Mouse (Mus musculus): ENCODE measurements around the gene Pam. TPM values are rescaled to one million over a fixed set of nuclear protein-coding genes. Genes with fewer than 3 reads are reported as not detected.

The Pam gene
- total and polyA plus RNA-seq, 3 experiments, result not detected

DNA sequence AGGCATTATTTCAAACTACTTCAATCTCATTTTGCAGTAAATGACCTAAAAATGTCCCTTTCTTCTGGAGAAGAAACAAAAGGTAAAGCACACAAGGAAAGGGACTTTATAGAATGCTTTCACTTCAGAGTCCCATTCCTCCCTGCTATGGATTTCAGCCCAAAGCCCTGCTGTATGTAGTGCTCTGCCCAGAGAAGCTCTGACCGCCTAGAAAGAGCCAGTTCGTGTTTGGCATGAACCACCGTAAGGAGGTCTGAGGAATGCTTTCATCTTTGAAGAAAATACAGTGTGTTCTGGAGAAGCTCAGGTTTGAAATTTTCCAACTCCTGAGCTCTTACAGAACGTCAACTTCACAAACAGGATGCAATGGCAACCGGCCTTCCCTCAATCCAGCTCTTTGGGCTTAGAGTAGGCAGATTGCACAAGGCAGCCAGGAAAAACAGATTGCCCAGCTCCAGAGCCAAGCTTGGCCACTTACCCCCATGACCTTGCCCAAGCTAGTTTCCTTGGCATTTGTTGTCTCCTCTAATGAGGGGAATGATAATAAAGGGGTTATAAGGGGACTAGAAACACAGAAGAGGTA, 24.6 kb downstream of the Pam start:
- Histone ChIP-seq H3K36me3 (ENCODE audit: control insufficient read depth in 1 of 2, insufficient read depth in 2 of 2, low read length in 2 of 2) (no peaks in the 10 kb centered on the region), H3K27ac (ENCODE audit: control insufficient read depth, low read depth, low read length) (no peak overlapping the region), H3K9me3 (replicated peaks; ENCODE audit: insufficient read depth, low read length) (no peaks in the 10 kb centered on the region; the same call in 1 of the 2 replicates), H3K9ac (ENCODE audit: control insufficient read depth, low read depth, low read length, poor library complexity, severe bottlenecking) (no peak overlapping the region), H3K4me3 (ENCODE audit: control insufficient read depth in 1 of 2, insufficient read depth in 1 of 2, low read depth in 2 of 2, low read length in 2 of 2) (no peak overlapping the region), H3K4me1 (ENCODE audit: control insufficient read depth in 1 of 2, insufficient read depth in 2 of 2, low read length in 2 of 2) (no peaks in the 10 kb centered on the region), H3K79me2 (ENCODE audit: control insufficient read depth, insufficient read depth, low read length, poor library complexity) (no peaks in the 10 kb centered on the region), H3K27me3 (ENCODE audit: control insufficient read depth in 1 of 2, insufficient read depth in 2 of 2, low read length in 2 of 2) (no peaks in the 10 kb centered on the region; a peak in 1 of 4 replicates)
- DNase-seq (ENCODE audit: low read depth, low spot score), result no peak
- TF ChIP-seq NELFE (IDR thresholded peaks at IDR 0.05; ENCODE audit: low read depth, low read length) (no peak), GABPA (IDR thresholded peaks at IDR 0.05; ENCODE audit: low read depth, low read length) (no peak), MYC (IDR thresholded peaks at IDR 0.05; ENCODE audit: low read depth, low read length) (no peak), SMC3 (IDR thresholded peaks at IDR 0.05; ENCODE audit: low read depth, low read length) (no peak), JUND (IDR thresholded peaks at IDR 0.05; ENCODE audit: low read depth, low read length) (no peak), POLR2AphosphoS5 (IDR thresholded peaks at IDR 0.05; ENCODE audit: borderline replicate concordance, low read depth, low read length) (no peak), CHD1 (IDR thresholded peaks at IDR 0.05; ENCODE audit: low read depth, low read length) (no peak), SIN3A (IDR thresholded peaks at IDR 0.05; ENCODE audit: low read length) (no peak), CHD2 (IDR thresholded peaks at IDR 0.05; ENCODE audit: low read length) (no peak), KAT2A (conservative IDR thresholded peaks at IDR 0.05; ENCODE audit: low read depth, low read length) (no peak), ZKSCAN1 (IDR thresholded peaks at IDR 0.05; ENCODE audit: low read depth, low read length) (no peak)

DNA sequence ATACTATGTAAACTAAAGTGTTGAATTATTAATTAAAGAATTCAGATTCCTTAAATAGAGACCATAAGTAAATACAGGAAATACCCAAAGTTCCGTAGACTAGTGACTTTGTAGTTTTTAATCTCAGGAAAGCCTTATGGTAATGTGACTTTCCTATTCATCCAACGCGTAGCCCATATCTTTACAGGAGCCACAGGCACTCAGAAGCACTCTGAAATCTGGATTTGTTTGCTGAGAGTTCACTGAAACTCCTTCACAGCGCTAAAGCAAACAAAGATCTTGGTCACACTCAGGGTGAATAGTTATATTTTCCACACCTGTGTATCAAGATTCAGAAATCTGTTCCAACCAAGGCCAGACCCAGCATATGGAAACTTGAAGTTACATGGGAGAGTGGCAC, 27.3 kb downstream of the Pam start:
- no peak overlapping the region for H3K9ac ChIP-seq (ENCODE audit: control insufficient read depth, low read depth, low read length, poor library complexity, severe bottlenecking)
- H3K27ac ChIP-seq (ENCODE audit: control insufficient read depth, low read depth, low read length), result no peak overlapping the region
- TF ChIP-seq ZMIZ1 (IDR thresholded peaks at IDR 0.05; ENCODE audit: low read depth, low read length) (no peak), POLR2AphosphoS2 (IDR thresholded peaks at IDR 0.05; ENCODE audit: low read length) (no peak), RAD21 (IDR thresholded peaks at IDR 0.05; ENCODE audit: low read depth, low read length) (no peak), MEF2A (IDR thresholded peaks at IDR 0.05; ENCODE audit: extremely low read depth, insufficient replicate concordance, low read depth, low read length, poor library complexity, severe bottlenecking) (no peak), ETS1 (IDR thresholded peaks at IDR 0.05; ENCODE audit: low read depth, low read length) (no peak), MYC (IDR thresholded peaks at IDR 0.05; ENCODE audit: low read depth, low read length) (no peak), KAT2A (conservative IDR thresholded peaks at IDR 0.05; ENCODE audit: low read depth, low read length) (no peak)
- H3K27me3 ChIP-seq (ENCODE audit: control insufficient read depth in 1 of 2, insufficient read depth in 2 of 2, low read length in 2 of 2), result no peaks in the 10 kb centered on the region; a peak in 1 of 4 replicates
- H3K79me2 ChIP-seq (ENCODE audit: control insufficient read depth, insufficient read depth, low read length, poor library complexity), result no peaks in the 10 kb centered on the region
- no peaks in the 10 kb centered on the region for H3K36me3 ChIP-seq (ENCODE audit: control insufficient read depth in 1 of 2, insufficient read depth in 2 of 2, low read length in 2 of 2)
- no peaks in the 10 kb centered on the region; the same call in 1 of the 2 replicates for H3K9me3 ChIP-seq (replicated peaks; ENCODE audit: insufficient read depth, low read length)
- H3K4me1 ChIP-seq (ENCODE audit: control insufficient read depth in 1 of 2, insufficient read depth in 2 of 2, low read length in 2 of 2), result no peaks in the 10 kb centered on the region
- no peak for DNase-seq (ENCODE audit: low read depth, low spot score)
- H3K4me3 ChIP-seq (ENCODE audit: control insufficient read depth in 1 of 2, insufficient read depth in 1 of 2, low read depth in 2 of 2, low read length in 2 of 2), result no peak overlapping the region
